Mouse (Mus musculus) forebrain, embryonic 12.5 days (tissue): ENCODE measurements around the gene Kcnk4. TPM values are rescaled to one million over a fixed set of nuclear protein-coding genes. Genes with fewer than 3 reads are reported as not detected.

Source experiments
- ATAC-seq: fragments of 200-750 bp; cut with Nextera tagmentation; 2 replicates; pipeline ENCODE4 v1.8.0; 2017; ENCODE audit warnings: moderate TSS enrichment; ENCODE audit not compliant: low FRiP score
- H3K27ac ChIP-seq: fragments of 300-500 bp; sonication (generic); 2 replicates; pipeline ENCODE4 v1.5.1; 2016; ENCODE audit warnings: mild to moderate bottlenecking
- H3K27me3 ChIP-seq: fragments of 300-500 bp; sonication (generic); 2 replicates; pipeline ENCODE4 v1.6.1; 2016; ENCODE audit warnings: mild to moderate bottlenecking
- H3K36me3 ChIP-seq: fragments of 300-500 bp; sonication (generic); replicated peaks from 2 replicates; pipeline ENCODE4 v1.6.1; 2016; ENCODE audit warnings: mild to moderate bottlenecking
- H3K4me1 ChIP-seq: fragments of 300-500 bp; sonication (generic); 2 replicates; pipeline ENCODE4 v1.6.1; 2016
- H3K4me2 ChIP-seq: fragments of 300-500 bp; sonication (generic); 2 replicates; pipeline ENCODE4 v1.6.1; 2016; ENCODE audit warnings: mild to moderate bottlenecking, moderate library complexity
- H3K4me3 ChIP-seq: fragments of 300-500 bp; sonication (generic); replicated peaks from 2 replicates; pipeline ENCODE4 v1.5.1; 2016; ENCODE audit warnings: mild to moderate bottlenecking
- H3K9ac ChIP-seq: fragments of 300-500 bp; sonication (generic); 2 replicates; pipeline ENCODE4 v1.6.1; 2016; ENCODE audit warnings: mild to moderate bottlenecking
- H3K9me3 ChIP-seq: fragments of 300-500 bp; sonication (generic); 2 replicates; pipeline ENCODE4 v1.6.1; 2016
- WGBS: fragments of 180-500 bp; shearing (Covaris S2); methylation state at CpG from one replicate; pipeline ENCODE4 v1.1.7; 2016; 5-methylcytosine and 5-hydroxymethylcytosine counted together
- microRNA-seq: library from miRNA; unstranded; fragments of <30 nt; microRNA quantifications from one replicate; pipeline ENCODE4, GENCODE M21; 2017
- polyA plus RNA-seq: library from polyadenylated mRNA; unstranded; fragments of >200 nt; fragmentation: Nextera tagmentation; extraction: Ambion mirVana; gene quantifications from 2 replicates; pipeline ENCODE4 v1.2.1, GENCODE M21; 2016

Gene Kcnk4
- polyA plus RNA-seq, 1 experiment from 2014 or later, result not detected

- Histone ChIP-seq H3K27ac (no peak overlapping the region), H3K4me1 (no peaks in the 10 kb centered on the region), H3K4me3 (no peak overlapping the region), H3K9ac (no peak overlapping the region), H3K27me3 (no peaks in the 10 kb centered on the region), H3K36me3 (no peaks in the 10 kb centered on the region), H3K9me3 (peaks cover 9% of the 10 kb centered on the region), H3K4me2 (no peak overlapping the region)
- no peak for ATAC-seq
- WGBS, result 92% methylated on average over 6 of the region's 6 CpGs
These were observed 58.5 kb downstream of the Kcnk4 start for GRCm38 (mm10) chr19:6875834-6876233.

DNA sequence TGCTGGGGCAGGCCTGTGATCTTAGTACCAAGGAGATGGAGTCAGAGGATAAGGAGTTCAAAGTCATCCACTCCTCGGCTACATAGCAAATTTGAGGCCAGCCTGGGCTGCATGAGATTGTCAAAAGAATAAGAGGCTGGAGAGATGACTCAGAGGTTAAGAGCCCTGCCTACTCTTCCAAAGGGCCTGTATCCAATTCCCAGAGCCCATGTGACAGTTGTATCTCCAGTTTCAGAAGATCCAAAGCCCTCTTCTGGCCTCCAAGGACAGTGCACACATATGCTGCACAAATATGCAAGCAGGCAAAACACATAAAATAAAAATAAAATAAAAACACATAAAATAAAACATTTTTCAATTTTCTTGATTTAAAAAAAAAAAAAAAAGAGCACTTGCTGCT is 60.1 kb downstream of the Kcnk4 start:
- ATAC-seq, result no peak
- H3K36me3 ChIP-seq, result no peaks in the 10 kb centered on the region
- H3K9me3 ChIP-seq, result no peaks in the 10 kb centered on the region
- WGBS, result 92% methylated on average over 1 of the region's 1 CpGs
- H3K4me2 ChIP-seq, result no peak overlapping the region
- H3K4me3 ChIP-seq, result no peak overlapping the region
- no peaks in the 10 kb centered on the region for H3K4me1 ChIP-seq
- H3K9ac ChIP-seq, result no peak overlapping the region
- H3K27me3 ChIP-seq, result no peaks in the 10 kb centered on the region
- H3K27ac ChIP-seq, result no peak overlapping the region

Small RNA genes within 50 kb of the gene (microRNA-seq; reads per million reads assigned to microRNA genes)
- gene Mir6990, result 1.9 reads per million

Other genes with a start within 250 kb of the Kcnk4 start
- 6.2 and 8.2 TPM in 2 replicates for gene Rps6ka4, start 93.9 kb downstream of the Kcnk4 start, polyA plus RNA-seq
- 0.43 and 1.1 TPM in 2 replicates for gene Ccdc88b, start 76.3 kb downstream of the Kcnk4 start, polyA plus RNA-seq
- gene Trmt112, start 24.8 kb downstream of the Kcnk4 start, polyA plus RNA-seq, result 137 and 138 TPM in 2 replicates
- gene Prdx5, start 24.4 kb downstream of the Kcnk4 start, polyA plus RNA-seq, result 148 and 160 TPM in 2 replicates
- gene Esrra, start 12.7 kb downstream of the Kcnk4 start, polyA plus RNA-seq, result 11.4 and 13.0 TPM in 2 replicates
- 0.27 TPM in 1 of 2 replicates, not detected in the other for gene Catsperz, start 9.1 kb downstream of the Kcnk4 start, polyA plus RNA-seq
- 62.4 and 65.3 TPM in 2 replicates for gene Bad, start 7.3 kb upstream of the Kcnk4 start, polyA plus RNA-seq
- 30.9 and 33.1 TPM in 2 replicates for gene Gpr137, start 8.0 kb upstream of the Kcnk4 start, polyA plus RNA-seq
- 237 and 333 TPM in 2 replicates for gene Ppp1r14b, start 40.5 kb upstream of the Kcnk4 start, polyA plus RNA-seq
- gene Plcb3, start 42.0 kb upstream of the Kcnk4 start, polyA plus RNA-seq, result 22.4 and 24.3 TPM in 2 replicates
- gene Fkbp2, start 46.0 kb upstream of the Kcnk4 start, polyA plus RNA-seq, result 76.9 and 79.8 TPM in 2 replicates
- 40.0 and 42.1 TPM in 2 replicates for gene Vegfb, start 53.1 kb upstream of the Kcnk4 start, polyA plus RNA-seq
- 15.0 and 18.8 TPM in 2 replicates for gene Dnajc4, start 58.1 kb upstream of the Kcnk4 start, polyA plus RNA-seq
- gene Nudt22, start 61.6 kb upstream of the Kcnk4 start, polyA plus RNA-seq, result 13.6 and 16.2 TPM in 2 replicates
- gene Trpt1, start 61.6 kb upstream of the Kcnk4 start, polyA plus RNA-seq, result 11.9 and 13.8 TPM in 2 replicates
- gene Fermt3, start 85.0 kb upstream of the Kcnk4 start, polyA plus RNA-seq, result 4.7 and 5.1 TPM in 2 replicates
- 324 and 357 TPM in 2 replicates for gene Stip1, start 105.5 kb upstream of the Kcnk4 start, polyA plus RNA-seq
- gene Macrod1, start 122.3 kb upstream of the Kcnk4 start, polyA plus RNA-seq, result 4.4 and 5.3 TPM in 2 replicates
- 7.3 and 8.0 TPM in 2 replicates for gene Flrt1, start 171.2 kb upstream of the Kcnk4 start, polyA plus RNA-seq